Mouse (Mus musculus) heart, postnatal 0 days (tissue): ENCODE measurements around the gene Gga1.

ENCODE experiments used
- CTCF ChIP-seq: IDR thresholded peaks from 2 replicates; pipeline ENCODE4 v1.5.1; 2016; ENCODE audit warnings: antibody characterized with exemption, control low read depth, low read depth
- EP300 ChIP-seq: IDR thresholded peaks from 2 replicates; pipeline ENCODE4 v1.6.1; 2016; ENCODE audit warnings: antibody characterized with exemption, low read depth

- TF ChIP-seq CTCF (no peak), EP300 (no peak)
Measured at GRCm38 (mm10) chr15:78930192-78930706, 53.3 kb downstream of the Gga1 start.
